Mouse (Mus musculus) limb, embryonic 13.5 days (tissue): ENCODE results near the gene Tex2. TPM values are rescaled to one million over a fixed set of nuclear protein-coding genes. Genes with fewer than 3 reads are reported as not detected.
A peak's percentile ranks its signal among the peaks of the same experiment; 100 is the strongest.

ENCODE experiments used
- ATAC-seq: fragments of 200-750 bp; cut with Nextera tagmentation; 2 replicates; pipeline ENCODE4 v1.8.0; 2017; ENCODE audit warnings: low read depth, moderate number of reproducible peaks, moderate TSS enrichment; ENCODE audit not compliant: low FRiP score
- H3K27ac ChIP-seq: fragments of 300-500 bp; sonication (generic); 2 replicates; pipeline ENCODE4 v1.5.1; 2015; ENCODE audit warnings: inconsistent platforms, mild to moderate bottlenecking, moderate library complexity
- H3K27me3 ChIP-seq: fragments of 300-500 bp; sonication (generic); 2 replicates; pipeline ENCODE4 v1.6.1; 2015; ENCODE audit warnings: mild to moderate bottlenecking, inconsistent platforms
- H3K36me3 ChIP-seq: fragments of 300-500 bp; sonication (generic); 2 replicates; pipeline ENCODE4 v1.6.1; 2015; ENCODE audit warnings: inconsistent platforms, mild to moderate bottlenecking, moderate library complexity
- H3K4me1 ChIP-seq: fragments of 300-500 bp; sonication (generic); 2 replicates; pipeline ENCODE4 v1.6.1; 2015; ENCODE audit warnings: inconsistent platforms
- H3K4me2 ChIP-seq: fragments of 300-500 bp; sonication (generic); replicated peaks from 2 replicates; pipeline ENCODE4 v1.6.1; 2015; ENCODE audit warnings: inconsistent platforms, mild to moderate bottlenecking, moderate library complexity
- H3K4me3 ChIP-seq: fragments of 300-500 bp; sonication (generic); 2 replicates; pipeline ENCODE4 v1.5.1; 2015; ENCODE audit warnings: moderate library complexity, mild to moderate bottlenecking, inconsistent platforms
- H3K9ac ChIP-seq: fragments of 300-500 bp; sonication (generic); 2 replicates; pipeline ENCODE4 v1.6.1; 2015; ENCODE audit warnings: mild to moderate bottlenecking, inconsistent platforms
- H3K9me3 ChIP-seq: fragments of 300-500 bp; sonication (generic); 2 replicates; pipeline ENCODE4 v1.6.1; 2016; ENCODE audit warnings: inconsistent platforms
- WGBS: fragments of 180-500 bp; shearing (Covaris S2); methylation state at CpG from one replicate; pipeline ENCODE4 v1.1.7; 2015; 5-methylcytosine and 5-hydroxymethylcytosine counted together
- polyA plus RNA-seq: library from polyadenylated mRNA; unstranded; fragments of >200 nt; fragmentation: Nextera tagmentation; extraction: Ambion mirVana; gene quantifications from 2 replicates; pipeline ENCODE4 v1.2.1, GENCODE M21; 2015

Gene Tex2
- polyA plus RNA-seq, 1 experiment from 2014 or later, result 8.2 TPM

GRCm38 (mm10) chr11:106465932-106466331 is 147.3 kb downstream of the Tex2 start:
- Histone ChIP-seq H3K27me3 (no peaks in the 10 kb centered on the region), H3K4me3 (no peak overlapping the region), H3K4me2 (no peak overlapping the region), H3K9me3 (no peaks in the 10 kb centered on the region), H3K9ac (no peak overlapping the region), H3K4me1 (peaks cover 34% of the 10 kb centered on the region), H3K36me3 (no peaks in the 10 kb centered on the region), H3K27ac (no peak overlapping the region)
- 68% methylated on average over 4 of the region's 4 CpGs for WGBS
- ATAC-seq, result no peak

GRCm38 (mm10) chr11:106465545-106465903 is 147.7 kb downstream of the Tex2 start:
- Histone ChIP-seq H3K36me3 (no peaks in the 10 kb centered on the region), H3K27ac (no peak overlapping the region), H3K9me3 (no peaks in the 10 kb centered on the region), H3K4me1 (peaks cover 31% of the 10 kb centered on the region), H3K9ac (no peak overlapping the region), H3K27me3 (no peaks in the 10 kb centered on the region), H3K4me3 (no peak overlapping the region), H3K4me2 (no peak overlapping the region)
- 79% methylated on average over 1 of the region's 1 CpGs for WGBS
- ATAC-seq, result no peak

- WGBS, result 60% methylated on average over 4 of the region's 4 CpGs
- Histone ChIP-seq H3K4me2 (no peak overlapping the region), H3K36me3 (no peaks in the 10 kb centered on the region), H3K9ac (no peak overlapping the region), H3K9me3 (no peaks in the 10 kb centered on the region), H3K4me3 (no peak overlapping the region), H3K4me1 (peaks cover 30% of the 10 kb centered on the region), H3K27me3 (no peaks in the 10 kb centered on the region), H3K27ac (no peak overlapping the region)
- ATAC-seq, result no peak
Measured at GRCm38 (mm10) chr11:106464681-106465544, 148.3 kb downstream of the Tex2 start.

GRCm38 (mm10) chr11:106463845-106464244 is 149.4 kb downstream of the Tex2 start:
- ATAC-seq, result no peak
- no peak overlapping the region for H3K9ac ChIP-seq
- 73% methylated on average over 5 of the region's 5 CpGs for WGBS

GRCm38 (mm10) chr11:106462309-106462708 is 150.9 kb downstream of the Tex2 start:
- H3K9me3 ChIP-seq, result no peaks in the 10 kb centered on the region
- H3K4me3 ChIP-seq, result no peak overlapping the region
- peaks cover 15% of the 10 kb centered on the region for H3K4me1 ChIP-seq
- 76% methylated on average over 3 of the region's 3 CpGs for WGBS
- H3K36me3 ChIP-seq, result no peaks in the 10 kb centered on the region
- no peak overlapping the region for H3K27ac ChIP-seq
- H3K9ac ChIP-seq, result 0 out of 2 replicates have a peak overlapping the region, but pooled peaks have one; percentile 6
- no peak overlapping the region for H3K4me2 ChIP-seq
- ATAC-seq, result no peak
- no peaks in the 10 kb centered on the region for H3K27me3 ChIP-seq

More at GRCm38 (mm10) chr11:106463845-106464244, 149.4 kb downstream of the Tex2 start:
- H3K4me2 ChIP-seq, result no peak overlapping the region
- no peaks in the 10 kb centered on the region for H3K36me3 ChIP-seq
- H3K27ac ChIP-seq, result no peak overlapping the region
- H3K27me3 ChIP-seq, result no peaks in the 10 kb centered on the region
- no peaks in the 10 kb centered on the region for H3K9me3 ChIP-seq
- H3K4me3 ChIP-seq, result no peak overlapping the region
- peaks cover 21% of the 10 kb centered on the region for H3K4me1 ChIP-seq

GRCm38 (mm10) chr11:106461145-106461932 is 151.9 kb downstream of the Tex2 start:
- no peak overlapping the region for H3K27ac ChIP-seq
- ATAC-seq, result no peak
- no peak overlapping the region for H3K4me3 ChIP-seq
- H3K36me3 ChIP-seq, result peaks cover 4% of the 10 kb centered on the region; the same call in 1 of the 2 replicates
- peaks cover 15% of the 10 kb centered on the region for H3K4me1 ChIP-seq
- H3K27me3 ChIP-seq, result no peaks in the 10 kb centered on the region
- H3K9me3 ChIP-seq, result no peaks in the 10 kb centered on the region
- no peak overlapping the region for H3K9ac ChIP-seq
- WGBS, result 83% methylated on average over 5 of the region's 5 CpGs
- no peak overlapping the region for H3K4me2 ChIP-seq

- H3K27me3 ChIP-seq, result no peaks in the 10 kb centered on the region
- H3K9ac ChIP-seq, result no peak overlapping the region
- no peaks in the 10 kb centered on the region for H3K9me3 ChIP-seq
- H3K4me3 ChIP-seq, result no peak overlapping the region
- no peak overlapping the region for H3K27ac ChIP-seq
- no peak overlapping the region for H3K4me2 ChIP-seq
- H3K4me1 ChIP-seq, result peaks cover 9% of the 10 kb centered on the region
- 94% methylated on average over 1 of the region's 1 CpGs for WGBS
- H3K36me3 ChIP-seq, result peaks cover 4% of the 10 kb centered on the region; the same call in 1 of the 2 replicates
- ATAC-seq, result no peak
Measured at GRCm38 (mm10) chr11:106460671-106461070, 152.6 kb downstream of the Tex2 start.

- Histone ChIP-seq H3K4me1 (0 out of 2 replicates have a peak, but pooled peaks cover 2% of the 10 kb centered on the region), H3K4me2 (no peak overlapping the region), H3K36me3 (peaks cover 4% of the 10 kb centered on the region; the same call in 1 of the 2 replicates), H3K9ac (no peak overlapping the region), H3K27ac (no peak overlapping the region), H3K4me3 (no peak overlapping the region), H3K9me3 (no peaks in the 10 kb centered on the region), H3K27me3 (no peaks in the 10 kb centered on the region)
- WGBS, result 95% methylated on average over 4 of the region's 4 CpGs
- ATAC-seq, result no peak
Measured at GRCm38 (mm10) chr11:106458540-106458939, 154.7 kb downstream of the Tex2 start.

Other genes with a start within 250 kb of the Tex2 start
- gene Prr29, start 248.0 kb downstream of the Tex2 start, polyA plus RNA-seq, result 0.25 TPM in 1 of 2 replicates, not detected in the other
- gene Icam2, start 225.3 kb downstream of the Tex2 start, polyA plus RNA-seq, result 28.7 and 30.1 TPM in 2 replicates
- 6.8 and 7.6 TPM in 2 replicates for gene Ern1, start 125.6 kb downstream of the Tex2 start, polyA plus RNA-seq
- 33.5 and 36.8 TPM in 2 replicates for gene Pecam1, start 137.2 kb upstream of the Tex2 start, polyA plus RNA-seq
- 1.4 and 2.2 TPM in 2 replicates for gene Milr1, start 137.8 kb upstream of the Tex2 start, polyA plus RNA-seq
- gene Polg2, start 166.1 kb upstream of the Tex2 start, polyA plus RNA-seq, result 13.2 and 15.0 TPM in 2 replicates
- gene Ddx5, start 175.8 kb upstream of the Tex2 start, polyA plus RNA-seq, result 359 and 363 TPM in 2 replicates
- gene Cep95, start 175.8 kb upstream of the Tex2 start, polyA plus RNA-seq, result 23.5 and 28.9 TPM in 2 replicates